Comparison of ENCODE assay signal across 8 mouse cellular contexts in genomic region chr5:66996886-66997599, GRCm38 (mm10).
A peak's percentile ranks its signal among the peaks of the same experiment; 100 is the strongest.
DNase-seq lines count a peak whose midpoint lies in the region; ATAC-seq lines count a peak whose summit lies in the region.

No protein-coding gene starts in this region.

- 3% methylated on average over 33 of the region's 33 CpGs for WGBS in hindbrain, embryonic 15.5 days

- peak overlapping the region; percentile 38 for H3K4me3 ChIP-seq in hindbrain, embryonic 15.5 days

- H3K36me3 ChIP-seq in hindbrain, embryonic 15.5 days = no peaks in the 10 kb centered on the region

- peak; percentile 88 for ATAC-seq in hindbrain, embryonic 15.5 days (ENCODE audit: low FRiP score, low read depth)
- no peak for ATAC-seq in erythroblast, adult 5-6 weeks (replicated peaks; ENCODE audit: low FRiP score, poor library complexity, severe bottlenecking)

- H3K4me2 ChIP-seq in hindbrain, embryonic 15.5 days = peak overlapping the region; percentile 68

- H3K4me1 ChIP-seq in hindbrain, embryonic 15.5 days (replicated peaks) = peaks cover 23% of the 10 kb centered on the region

- peak overlapping the region; percentile 45 for H3K9ac ChIP-seq in hindbrain, embryonic 15.5 days

- H3K27ac ChIP-seq in hindbrain, embryonic 15.5 days (replicated peaks) = peak overlapping the region; percentile 72

- H3K9me3 ChIP-seq in hindbrain, embryonic 15.5 days = no peaks in the 10 kb centered on the region

- no peaks in the 10 kb centered on the region for H3K27me3 ChIP-seq in hindbrain, embryonic 15.5 days

- DNase-seq in adrenal gland, adult 18-20 months (ENCODE audit: low spot score in 2 of 2) = peak; percentile 76 to 80
- DNase-seq in cerebellum, postnatal 25 days = peak; percentile 88 to 93
- peak; percentile 87 to 90 for DNase-seq in frontal cortex, postnatal 36 days (ENCODE audit: low spot score in 2 of 2)
- DNase-seq in left cerebral cortex, adult 18-20 months (ENCODE audit: low spot score in 2 of 2) = peak; percentile 91 to 93
- DNase-seq in lung, postnatal 25 days (ENCODE audit: low spot score) = peak; percentile 53
- DNase-seq in right cerebral cortex, postnatal 14 days = peak; percentile 92
